Mouse (Mus musculus): Measurements from ENCODE around the gene Mindy1. TPM values are rescaled to one million over a fixed set of nuclear protein-coding genes. Genes with fewer than 3 reads are reported as not detected.
A peak's percentile ranks its signal among the peaks of the same experiment; 100 is the strongest.

Mindy1 gene
- total RNA-seq, 2 experiments from 2014 or later, result 21.6 to 22.9 TPM

GRCm38 (mm10) chr3:95289419-95289818 is 8.3 kb downstream of the Mindy1 start:
- intact Hi-C loops (cut with DNase I), result no loop called here

GRCm38 (mm10) chr3:95290156-95290555 is 9.0 kb downstream of the Mindy1 start:
- no peak for DNase-seq (ENCODE audit: low spot score in 2 of 2)
- intact Hi-C loops (cut with DNase I), result no loop called here

More at GRCm38 (mm10) chr3:95289419-95289818, 8.3 kb downstream of the Mindy1 start:
- no peak for DNase-seq (ENCODE audit: low spot score in 2 of 2)

- no peak for DNase-seq (ENCODE audit: low spot score in 2 of 2)
- intact Hi-C loops (cut with DNase I), result no loop called here
These were observed 9.9 kb downstream of the Mindy1 start for GRCm38 (mm10) chr3:95291041-95291440.

DNA sequence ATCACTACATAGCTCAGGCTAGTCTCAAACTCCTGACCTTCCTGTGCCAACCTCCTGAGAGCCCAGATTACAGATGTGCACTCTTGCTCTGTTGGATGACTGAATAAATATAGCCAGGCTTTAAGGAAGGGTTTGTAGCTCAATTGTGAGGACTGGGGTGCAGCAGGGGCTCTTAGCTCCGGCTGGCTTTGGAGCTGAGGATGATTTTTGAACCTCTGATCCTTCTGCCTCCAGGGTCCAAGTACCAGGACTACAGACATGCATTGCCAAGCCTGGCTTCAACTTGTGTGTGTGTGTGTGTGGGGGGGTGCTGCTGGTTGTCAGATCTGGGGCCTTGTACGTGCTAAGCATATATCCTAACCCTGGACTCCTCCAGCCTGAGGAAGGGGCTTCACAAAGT is 11.8 kb downstream of the Mindy1 start:
- intact Hi-C loops (cut with DNase I), result no loop called here
- no peak for DNase-seq (ENCODE audit: low spot score in 2 of 2)

- intact Hi-C loops (cut with DNase I), result no loop called here
These were observed 12.4 kb downstream of the Mindy1 start for GRCm38 (mm10) chr3:95293537-95293936.

DNA sequence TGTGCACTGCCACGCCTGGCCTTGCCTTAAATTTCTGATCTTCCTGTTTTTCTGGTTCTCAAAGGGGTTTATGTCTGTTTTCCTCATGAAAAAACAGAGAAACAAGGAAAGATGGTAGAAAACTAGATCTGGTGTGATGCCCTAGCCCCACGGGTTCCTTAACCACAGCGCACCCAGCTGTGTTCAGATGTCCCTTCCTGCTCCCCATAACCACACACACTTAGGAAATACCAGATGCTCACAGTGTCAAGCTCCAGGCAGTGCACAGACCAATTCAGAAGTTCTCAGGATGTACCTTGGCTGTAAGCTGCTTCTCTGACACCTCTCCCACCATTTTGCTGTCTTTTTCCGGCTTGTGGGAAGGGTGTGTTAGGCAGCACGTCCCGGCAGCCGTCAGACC is 13.2 kb downstream of the Mindy1 start:
- DNase-seq (ENCODE audit: low spot score in 2 of 2), result no peak
- intact Hi-C loops (cut with DNase I), result no loop called here

More at GRCm38 (mm10) chr3:95293537-95293936, 12.4 kb downstream of the Mindy1 start:
- DNase-seq (ENCODE audit: low spot score in 2 of 2), result no peak

GRCm38 (mm10) chr3:95294718-95295117 is 13.6 kb downstream of the Mindy1 start:
- no peak for DNase-seq (ENCODE audit: low spot score in 2 of 2)
- intact Hi-C loops (cut with DNase I), result no loop called here

- intact Hi-C loops (cut with DNase I), result no loop called here
These were observed 14.4 kb downstream of the Mindy1 start for GRCm38 (mm10) chr3:95295321-95296102.

GRCm38 (mm10) chr3:95296103-95296469 is 14.9 kb downstream of the Mindy1 start:
- no peak for DNase-seq (ENCODE audit: low spot score in 2 of 2)
- intact Hi-C loops (cut with DNase I), result no loop called here

More at GRCm38 (mm10) chr3:95295321-95296102, 14.4 kb downstream of the Mindy1 start:
- DNase-seq (ENCODE audit: low spot score in 2 of 2), result no peak

GRCm38 (mm10) chr3:95298018-95298417 is 16.9 kb downstream of the Mindy1 start:
- no peak for DNase-seq (ENCODE audit: low spot score in 2 of 2)
- intact Hi-C loops (cut with DNase I), result no loop called here

DNA sequence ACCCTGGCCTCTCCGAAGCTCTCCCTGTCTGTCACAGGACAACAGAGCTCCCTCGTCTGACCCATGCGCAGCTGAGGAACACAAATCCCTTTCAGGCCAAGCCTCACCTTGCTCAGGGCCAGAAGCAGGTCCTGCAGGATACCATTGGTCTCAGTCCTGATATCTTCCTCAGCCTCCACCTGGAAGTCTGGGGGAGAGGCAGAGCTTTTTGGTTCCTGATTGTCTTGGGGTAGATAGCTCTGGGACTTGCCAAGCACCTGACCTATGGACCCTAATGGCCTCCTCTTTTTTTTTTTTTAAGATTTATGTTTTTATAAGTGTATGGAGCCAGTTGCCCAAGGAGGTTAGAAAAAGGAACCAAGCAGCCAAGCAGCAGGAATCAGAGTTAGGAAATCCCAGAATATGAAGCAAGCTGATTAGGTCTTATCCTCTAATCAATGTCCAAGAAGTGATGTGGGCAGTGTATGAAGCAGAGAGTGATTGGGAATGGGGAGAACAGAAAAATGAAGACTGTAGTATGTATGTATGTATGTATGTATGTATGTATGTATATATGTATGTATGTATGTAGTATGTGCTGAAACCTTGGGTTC is 20.2 kb downstream of the Mindy1 start:
- intact Hi-C loops (cut with DNase I), result no loop called here
- DNase-seq (ENCODE audit: low spot score in 2 of 2), result no peak

GRCm38 (mm10) chr3:95306244-95306643 is 25.1 kb downstream of the Mindy1 start:
- no peak for DNase-seq (ENCODE audit: low spot score in 2 of 2)
- intact Hi-C loops (cut with DNase I), result no loop called here

- no peak for DNase-seq (ENCODE audit: low spot score in 2 of 2)
- intact Hi-C loops (cut with DNase I), result no loop called here
These were observed 26.0 kb downstream of the Mindy1 start, which contains the start of gene Anxa9 for GRCm38 (mm10) chr3:95307100-95307499. Gene Anxa9, minus strand, starts transcription at chr3:95307176.

GRCm38 (mm10) chr3:95310496-95310895 is 29.4 kb downstream of the Mindy1 start:
- intact Hi-C loops (cut with DNase I), result no loop called here
- DNase-seq (ENCODE audit: low spot score in 2 of 2), result no peak

DNA sequence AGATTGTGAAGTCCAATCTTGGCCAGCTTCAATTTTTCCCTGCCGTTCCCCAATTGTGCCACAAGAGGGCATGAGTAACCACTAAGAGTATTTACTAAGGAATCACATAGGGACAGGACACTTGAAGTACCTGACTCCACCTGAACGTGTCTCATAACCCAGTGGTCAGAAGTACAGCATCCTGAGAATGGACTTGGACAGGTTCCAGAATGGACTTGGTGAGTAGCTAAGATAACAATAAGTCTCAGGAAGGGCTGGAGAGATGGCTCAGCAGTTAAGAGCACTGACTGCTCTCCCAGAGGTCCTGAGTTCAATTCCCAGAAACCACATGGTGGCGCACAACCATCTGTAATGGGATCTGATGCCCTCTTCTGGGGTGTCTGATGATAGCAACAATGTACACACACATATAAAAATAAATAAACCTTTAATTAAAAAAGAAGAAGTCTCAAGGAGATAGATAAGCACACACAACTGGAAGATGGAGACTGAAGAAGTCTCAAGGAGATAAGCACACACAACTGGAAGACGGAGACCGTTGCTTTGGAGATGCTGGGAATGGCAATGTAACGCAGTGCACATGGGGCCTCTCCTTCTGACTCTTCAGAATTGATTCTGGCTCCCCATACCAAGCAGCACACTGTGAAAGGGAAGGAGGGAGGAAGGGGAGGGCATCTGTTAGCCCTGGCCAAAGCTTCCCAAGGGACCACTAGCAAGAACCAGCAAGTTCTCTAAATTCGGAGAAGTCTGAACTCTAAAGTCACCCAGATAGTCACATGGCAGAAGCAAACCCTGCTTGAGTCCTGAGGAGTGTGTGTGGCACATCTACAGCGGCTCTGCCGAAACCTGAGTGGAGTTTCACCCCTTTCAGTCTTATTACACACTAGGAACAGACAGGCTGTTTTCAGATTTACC is 30.1 kb downstream of the Mindy1 start:
- peak; percentile 38 to 53 for DNase-seq (ENCODE audit: low spot score in 2 of 2)
- intact Hi-C loops (cut with DNase I), result no loop called here

DNA sequence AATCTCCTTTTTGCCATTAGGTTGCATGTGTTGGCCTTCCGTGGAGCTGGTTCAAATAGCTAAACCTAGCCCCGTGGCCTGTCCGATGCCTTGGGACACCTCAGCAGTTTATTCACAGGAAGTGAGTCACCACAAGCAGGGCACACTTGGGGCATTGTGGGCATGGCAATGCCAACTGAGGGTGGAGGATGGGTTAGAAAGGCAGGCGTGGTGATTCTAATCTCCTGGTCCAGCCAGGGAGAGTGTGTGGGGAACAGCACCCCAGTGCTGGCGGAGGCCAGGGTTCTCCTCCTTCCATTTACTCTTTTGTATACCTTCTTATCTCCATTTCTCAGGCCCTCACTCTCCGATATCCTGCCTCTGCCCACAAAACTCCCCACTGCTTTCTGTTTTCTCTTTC is 31.5 kb downstream of the Mindy1 start:
- intact Hi-C loops (cut with DNase I), result no loop called here
- no peak for DNase-seq (ENCODE audit: low spot score in 2 of 2)

DNA sequence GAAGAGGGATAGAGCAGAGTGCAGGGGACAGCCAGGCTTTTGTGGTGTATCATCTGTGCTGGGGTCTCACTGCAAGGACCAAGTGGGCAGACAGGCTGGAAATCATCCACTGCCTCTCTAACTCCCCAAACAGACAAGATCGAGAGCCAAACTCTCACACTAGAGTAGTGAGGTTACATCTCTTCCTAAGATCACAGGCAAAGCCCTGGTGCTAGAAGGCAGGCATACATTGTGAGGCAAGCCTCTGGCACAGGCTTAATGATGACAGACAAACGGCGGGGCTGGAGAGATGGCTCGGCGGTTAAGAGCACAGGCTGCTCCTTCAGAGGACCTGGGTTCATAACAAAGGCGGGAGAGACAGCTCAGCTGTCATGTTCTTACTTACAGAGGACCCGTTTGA is 32.3 kb downstream of the Mindy1 start:
- intact Hi-C loops (cut with DNase I), result no loop called here
- DNase-seq (ENCODE audit: low spot score in 2 of 2), result no peak

DNA sequence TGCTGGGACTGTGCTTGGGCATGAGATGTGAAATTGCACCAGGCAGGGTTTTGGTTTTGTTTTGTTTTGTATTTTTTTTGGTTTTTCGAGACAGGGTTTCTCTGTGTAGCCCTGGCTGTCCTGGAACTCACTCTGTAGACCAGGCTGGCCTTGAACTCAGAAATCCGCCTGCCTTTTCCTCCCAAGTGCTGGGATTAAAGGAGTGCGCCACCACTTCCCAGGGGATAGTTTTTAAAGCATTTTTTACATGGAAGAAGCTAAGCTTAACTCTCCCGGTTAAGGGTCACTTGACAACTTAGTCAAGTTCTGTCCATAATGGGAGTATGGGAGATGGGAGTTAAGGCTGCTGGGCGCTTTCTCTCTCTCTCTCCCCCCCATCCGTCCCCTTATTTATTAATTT is 32.9 kb downstream of the Mindy1 start:
- intact Hi-C loops (cut with DNase I), result no loop called here
- DNase-seq (ENCODE audit: low spot score in 2 of 2), result no peak

GRCm38 (mm10) chr3:95314486-95315093 is 33.4 kb downstream of the Mindy1 start, which contains the start of gene Cers2:
Gene Cers2, plus strand, starts transcription at chr3:95314791.
- intact Hi-C loops (cut with DNase I), result no loop called here
- no peak for DNase-seq (ENCODE audit: low spot score in 2 of 2)
